Comparison of ENCODE assay signal across 8 mouse cellular contexts in the genomic region with DNA sequence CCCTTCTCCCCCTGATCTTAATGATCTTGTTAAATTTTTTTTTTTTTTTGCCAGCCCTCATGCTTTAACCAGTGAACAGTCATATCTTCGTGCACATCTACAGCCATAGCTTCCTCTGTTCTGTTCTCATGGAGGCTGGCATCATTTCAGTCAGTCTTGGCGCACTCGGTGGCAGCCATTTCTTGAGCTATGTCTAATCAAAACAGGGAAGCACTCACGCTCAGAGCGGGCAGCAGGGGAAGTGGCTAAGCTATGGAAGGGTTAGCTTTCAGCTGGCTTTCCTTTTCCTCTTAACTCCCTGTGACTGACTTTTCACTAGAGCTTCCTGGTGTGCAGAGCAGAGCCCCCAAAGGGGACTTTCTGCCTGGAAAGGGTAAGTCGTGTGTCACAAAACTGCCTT.
DNase-seq lines count a peak whose midpoint lies in the region; ATAC-seq lines count a peak whose summit lies in the region.

No protein-coding gene starts in this region.

- WGBS in limb, embryonic 15.5 days: 37% methylated on average over 6 of the region's 6 CpGs

- ATAC-seq in limb, embryonic 15.5 days (ENCODE audit: insufficient number of reproducible peaks, low FRiP score, low TSS enrichment, low read depth): no peak
- ATAC-seq in monocyte, adult 5-6 weeks (replicated peaks; ENCODE audit: insufficient number of reproducible peaks, low FRiP score, low TSS enrichment, poor library complexity, severe bottlenecking): peak; percentile 78

- no peak overlapping the region for H3K9ac ChIP-seq in limb, embryonic 15.5 days

- H3K27me3 ChIP-seq in limb, embryonic 15.5 days: no peaks in the 10 kb centered on the region

- H3K4me2 ChIP-seq in limb, embryonic 15.5 days: peak overlapping the region; percentile 4; the same call in 1 of the 2 replicates

- H3K4me1 ChIP-seq in limb, embryonic 15.5 days: 0 out of 2 replicates have a peak, but pooled peaks cover 6% of the 10 kb centered on the region

- no peaks in the 10 kb centered on the region for H3K9me3 ChIP-seq in limb, embryonic 15.5 days

- no peaks in the 10 kb centered on the region for H3K36me3 ChIP-seq in limb, embryonic 15.5 days

- peak; percentile 45 to 48 for DNase-seq in cerebellum, postnatal 14 days
- DNase-seq in cerebellum, adult 9-11 months: no peak
- peak; percentile 12 for DNase-seq in right cerebral cortex, postnatal 14 days
- no peak for DNase-seq in right cerebral cortex, postnatal 36 days (ENCODE audit: low spot score in 2 of 2)
- no peak for DNase-seq in cerebellum, adult 11-12 months
- DNase-seq in adrenal gland, postnatal 4 days (ENCODE audit: low spot score in 2 of 2): no peak

- peak overlapping the region; percentile 80 for H3K27ac ChIP-seq in limb, embryonic 15.5 days

- no peak overlapping the region for H3K4me3 ChIP-seq in limb, embryonic 15.5 days

Comparison
In these comparisons a context has a peak if more than half of its experiments do, and no peak if none do; other contexts are left out.
1. DNase-seq: peak in cerebellum, postnatal 14 days (2 of 2) and right cerebral cortex, postnatal 14 days (single experiment); none in cerebellum, adult 9-11 months (single experiment), right cerebral cortex, postnatal 36 days (0 of 2), cerebellum, adult 11-12 months (single experiment) and adrenal gland, postnatal 4 days (0 of 2).